Mouse (Mus musculus) embryonic facial prominence, embryonic 15.5 days (tissue): ENCODE measurements at regions not wholly inside any gene's neighbourhood (a gene's known extent, or its start where the extent isn't known, plus 50 kb on each side); places are given as distances from the start of the nearest gene placed in this dataset.

ENCODE experiments used
- ATAC-seq: fragments of 200-750 bp; cut with Nextera tagmentation; 2 replicates; pipeline ENCODE4 v1.8.0; 2017; ENCODE audit warnings: low read depth, moderate TSS enrichment; ENCODE audit not compliant: insufficient number of reproducible peaks, low FRiP score, low TSS enrichment
- H3K27ac ChIP-seq: fragments of 300-500 bp; sonication (generic); replicated peaks from 2 replicates; pipeline ENCODE4 v1.5.1; 2015; ENCODE audit warnings: mild to moderate bottlenecking, inconsistent platforms
- H3K27me3 ChIP-seq: fragments of 300-500 bp; sonication (generic); 2 replicates; pipeline ENCODE4 v1.6.1; 2015; ENCODE audit warnings: inconsistent platforms
- H3K36me3 ChIP-seq: fragments of 300-500 bp; sonication (generic); 2 replicates; pipeline ENCODE4 v1.6.1; 2015; ENCODE audit warnings: mild to moderate bottlenecking, inconsistent platforms
- H3K4me1 ChIP-seq: fragments of 300-500 bp; sonication (generic); 2 replicates; pipeline ENCODE4 v1.6.1; 2015; ENCODE audit warnings: inconsistent platforms
- H3K4me2 ChIP-seq: fragments of 300-500 bp; sonication (generic); replicated peaks from 2 replicates; pipeline ENCODE4 v1.6.1; 2015; ENCODE audit warnings: mild to moderate bottlenecking, inconsistent platforms
- H3K4me3 ChIP-seq: fragments of 300-500 bp; sonication (generic); replicated peaks from 2 replicates; pipeline ENCODE4 v1.5.1; 2015; ENCODE audit warnings: mild to moderate bottlenecking, inconsistent platforms
- H3K9ac ChIP-seq: fragments of 300-500 bp; sonication (generic); 2 replicates; pipeline ENCODE4 v1.6.1; 2015; ENCODE audit warnings: inconsistent platforms
- H3K9me3 ChIP-seq: fragments of 300-500 bp; sonication (generic); replicated peaks from 2 replicates; pipeline ENCODE4 v1.6.1; 2016; ENCODE audit warnings: inconsistent platforms
- WGBS: fragments of 180-500 bp; shearing (Covaris S2); methylation state at CpG from one replicate; pipeline ENCODE4 v1.1.7; 2015; 5-methylcytosine and 5-hydroxymethylcytosine counted together

DNA sequence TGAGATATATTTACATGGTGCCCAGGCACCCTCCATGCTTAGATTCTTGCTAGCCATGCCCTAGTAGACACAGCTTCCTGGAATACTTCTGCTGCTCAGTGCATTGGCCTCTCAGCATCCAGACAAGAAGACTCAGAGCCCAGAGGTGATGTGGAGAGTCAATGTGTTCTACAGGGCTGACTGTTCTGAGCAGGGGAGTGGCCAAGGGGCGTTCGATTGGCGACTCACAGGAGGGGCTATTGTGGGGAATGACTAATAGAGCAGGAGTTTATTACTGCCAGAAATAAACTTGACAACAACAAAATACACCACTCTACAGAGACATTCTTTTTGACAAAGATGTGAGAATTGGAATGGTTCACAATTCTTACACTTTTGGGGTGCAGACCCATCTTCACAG is 156.3 kb downstream of the Mtx2 start:
- Histone ChIP-seq H3K9me3 (no peaks in the 10 kb centered on the region), H3K4me1 (no peaks in the 10 kb centered on the region), H3K27ac (no peak overlapping the region), H3K9ac (no peak overlapping the region), H3K4me2 (no peak overlapping the region), H3K27me3 (no peaks in the 10 kb centered on the region), H3K4me3 (no peak overlapping the region), H3K36me3 (no peaks in the 10 kb centered on the region)
- WGBS: 77% methylated on average over 3 of the region's 3 CpGs
- no peak for ATAC-seq

- H3K36me3 ChIP-seq: no peaks in the 10 kb centered on the region
- H3K4me2 ChIP-seq: no peak overlapping the region
- no peaks in the 10 kb centered on the region for H3K4me1 ChIP-seq
- 42% methylated on average over 3 of the region's 3 CpGs for WGBS
- peaks cover 17% of the 10 kb centered on the region; the same call in 1 of the 2 replicates for H3K27me3 ChIP-seq
- no peak for ATAC-seq
- no peak overlapping the region for H3K4me3 ChIP-seq
- H3K27ac ChIP-seq: no peak overlapping the region; the same call in 1 of the 2 replicates
- no peaks in the 10 kb centered on the region for H3K9me3 ChIP-seq
- no peak overlapping the region for H3K9ac ChIP-seq
Measured at GRCm38 (mm10) chr2:74993802-74994201, 168.2 kb downstream of the Mtx2 start.

DNA sequence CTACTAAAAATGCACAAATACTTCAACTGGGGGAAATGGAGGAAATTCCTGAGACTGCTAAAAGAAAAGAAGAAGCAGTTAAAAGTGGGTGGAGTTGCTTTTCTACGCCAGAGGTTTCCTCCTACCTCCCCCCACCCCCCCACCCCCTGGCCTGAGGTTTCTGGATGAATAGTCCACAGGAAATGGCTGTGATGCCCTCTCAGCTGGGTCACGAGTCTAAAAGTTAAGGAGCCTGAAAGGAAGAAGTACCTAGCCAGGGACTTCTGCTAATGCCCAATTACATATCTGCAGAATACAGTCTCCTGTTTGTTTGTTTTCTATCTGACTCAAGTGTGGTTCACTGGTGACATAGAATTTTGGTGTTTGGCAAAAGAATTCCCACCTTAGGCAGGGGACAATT is 169.4 kb downstream of the Mtx2 start:
- WGBS: 25% methylated on average over 2 of the region's 2 CpGs
- no peak for ATAC-seq

GRCm38 (mm10) chr2:74997736-74998135 is 172.1 kb downstream of the Mtx2 start:
- no peak overlapping the region for H3K9ac ChIP-seq
- H3K4me1 ChIP-seq: peaks cover 14% of the 10 kb centered on the region
- no peaks in the 10 kb centered on the region for H3K9me3 ChIP-seq
- no peak overlapping the region for H3K4me3 ChIP-seq
- no peak overlapping the region for H3K27ac ChIP-seq
- 81% methylated on average over 1 of the region's 1 CpGs for WGBS
- ATAC-seq: no peak
- H3K4me2 ChIP-seq: no peak overlapping the region
- peaks cover 31% of the 10 kb centered on the region for H3K27me3 ChIP-seq
- no peaks in the 10 kb centered on the region for H3K36me3 ChIP-seq

More for the DNA sequence above, 169.4 kb downstream of the Mtx2 start:
- Histone ChIP-seq H3K9me3 (no peaks in the 10 kb centered on the region), H3K4me1 (peaks cover 7% of the 10 kb centered on the region), H3K9ac (no peak overlapping the region), H3K27ac (no peak overlapping the region), H3K36me3 (no peaks in the 10 kb centered on the region), H3K4me2 (no peak overlapping the region), H3K4me3 (no peak overlapping the region), H3K27me3 (peaks cover 17% of the 10 kb centered on the region; the same call in 1 of the 2 replicates)

DNA sequence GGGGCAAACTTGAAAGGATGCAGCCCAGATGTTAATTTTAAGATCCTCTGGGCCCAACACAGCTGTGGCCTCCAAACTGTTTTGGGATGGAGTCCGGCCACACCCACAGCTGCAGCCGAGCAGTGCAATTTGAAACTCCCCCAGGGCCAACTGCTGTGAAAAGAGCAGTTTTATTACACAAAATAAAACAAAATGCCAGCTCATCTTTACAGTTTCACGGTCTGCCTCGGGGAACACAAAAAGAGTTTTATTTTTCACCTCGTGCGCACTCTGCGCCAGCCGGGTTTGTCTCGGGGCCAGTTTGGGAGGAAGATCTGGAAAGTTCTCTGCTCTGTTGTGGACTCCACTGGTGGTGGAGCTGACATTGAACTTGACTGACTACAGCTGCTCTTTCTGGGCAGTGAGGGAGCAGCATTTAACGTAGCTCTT is 174.8 kb downstream of the Mtx2 start:
- WGBS: 9% methylated on average over 10 of the region's 10 CpGs

DNA sequence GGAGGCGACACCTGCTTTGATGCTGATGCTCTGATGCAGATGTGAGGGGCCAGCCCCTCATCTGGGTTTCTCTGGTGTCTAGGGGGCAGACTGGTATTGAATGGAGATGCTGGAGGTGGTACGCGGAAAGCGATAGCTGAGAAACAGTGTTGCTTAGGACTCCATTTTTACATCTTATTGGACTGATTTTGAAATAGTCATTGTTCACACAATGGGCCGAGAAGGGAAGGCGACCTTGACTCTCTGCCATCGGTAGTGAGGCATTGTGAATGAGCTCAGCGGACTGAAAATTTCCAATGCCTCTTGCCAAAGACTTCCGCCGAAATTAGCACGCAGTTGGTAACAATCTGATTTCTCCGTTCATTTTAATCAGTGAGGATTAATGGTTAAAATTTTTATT is 177.0 kb downstream of the Mtx2 start:
- Histone ChIP-seq H3K4me1 (peaks cover 14% of the 10 kb centered on the region), H3K27me3 (peaks cover 28% of the 10 kb centered on the region), H3K4me2 (no peak overlapping the region), H3K27ac (no peak overlapping the region), H3K9me3 (no peaks in the 10 kb centered on the region), H3K36me3 (no peaks in the 10 kb centered on the region), H3K4me3 (no peak overlapping the region), H3K9ac (no peak overlapping the region)
- 75% methylated on average over 12 of the region's 12 CpGs for WGBS
- ATAC-seq: no peak

More for the DNA sequence above, 174.8 kb downstream of the Mtx2 start:
- H3K9me3 ChIP-seq: no peaks in the 10 kb centered on the region
- peaks cover 39% of the 10 kb centered on the region for H3K27me3 ChIP-seq
- no peaks in the 10 kb centered on the region for H3K36me3 ChIP-seq
- H3K4me1 ChIP-seq: peaks cover 14% of the 10 kb centered on the region
- no peak overlapping the region for H3K4me3 ChIP-seq
- peak; percentile 83 for ATAC-seq
- peak overlapping the region; percentile 30 for H3K4me2 ChIP-seq
- H3K9ac ChIP-seq: no peak overlapping the region
- H3K27ac ChIP-seq: peak overlapping the region; percentile 68

DNA sequence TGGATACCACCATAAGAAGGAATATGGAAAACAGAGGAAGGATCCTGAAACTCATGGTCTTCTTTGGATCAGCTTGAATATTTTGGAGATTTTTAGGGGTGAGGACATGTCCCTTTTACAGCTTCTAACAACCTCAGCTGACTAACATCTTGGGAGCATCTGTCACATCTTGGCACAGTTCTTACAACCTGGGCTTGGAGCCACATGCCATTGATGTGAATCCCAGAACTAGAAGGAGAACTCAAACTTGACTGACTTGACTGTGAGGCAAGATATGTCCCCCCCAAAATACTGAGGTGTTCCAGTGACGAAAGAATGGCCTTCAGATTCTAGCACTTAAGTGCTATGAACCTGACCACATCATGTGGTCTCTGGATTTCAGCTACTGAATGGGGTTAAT is 182.5 kb downstream of the Mtx2 start:
- H3K27ac ChIP-seq: no peak overlapping the region
- no peak for ATAC-seq
- WGBS: 67% methylated on average over 1 of the region's 1 CpGs
- H3K4me3 ChIP-seq: no peak overlapping the region
- H3K9ac ChIP-seq: no peak overlapping the region
- H3K36me3 ChIP-seq: no peaks in the 10 kb centered on the region
- H3K4me2 ChIP-seq: no peak overlapping the region
- no peaks in the 10 kb centered on the region for H3K9me3 ChIP-seq
- H3K4me1 ChIP-seq: peaks cover 13% of the 10 kb centered on the region
- H3K27me3 ChIP-seq: peaks cover 8% of the 10 kb centered on the region

GRCm38 (mm10) chr2:75010647-75011046 is 185.0 kb downstream of the Mtx2 start:
- 71% methylated on average over 7 of the region's 7 CpGs for WGBS
- Histone ChIP-seq H3K36me3 (no peaks in the 10 kb centered on the region), H3K4me3 (no peak overlapping the region), H3K9me3 (no peaks in the 10 kb centered on the region), H3K9ac (no peak overlapping the region), H3K27ac (no peak overlapping the region), H3K4me2 (no peak overlapping the region), H3K4me1 (peaks cover 13% of the 10 kb centered on the region), H3K27me3 (0 out of 2 replicates have a peak, but pooled peaks cover 4% of the 10 kb centered on the region)
- ATAC-seq: no peak

GRCm38 (mm10) chr2:75012046-75012445 is 186.4 kb downstream of the Mtx2 start:
- H3K27me3 ChIP-seq: 0 out of 2 replicates have a peak, but pooled peaks cover 4% of the 10 kb centered on the region

GRCm38 (mm10) chr2:75014994-75015728 is 189.6 kb downstream of the Mtx2 start:
- H3K9me3 ChIP-seq: no peaks in the 10 kb centered on the region
- H3K4me1 ChIP-seq: peaks cover 9% of the 10 kb centered on the region
- ATAC-seq: no peak
- H3K4me2 ChIP-seq: no peak overlapping the region
- no peak overlapping the region for H3K27ac ChIP-seq
- H3K9ac ChIP-seq: no peak overlapping the region
- no peak overlapping the region for H3K4me3 ChIP-seq
- no peaks in the 10 kb centered on the region for H3K36me3 ChIP-seq
- 0 out of 2 replicates have a peak, but pooled peaks cover 4% of the 10 kb centered on the region for H3K27me3 ChIP-seq
- 75% methylated on average over 16 of the region's 16 CpGs for WGBS

More at GRCm38 (mm10) chr2:75012046-75012445, 186.4 kb downstream of the Mtx2 start:
- Histone ChIP-seq H3K9me3 (no peaks in the 10 kb centered on the region), H3K27ac (0 out of 2 replicates have a peak overlapping the region, but pooled peaks have one; percentile 4), H3K9ac (no peak overlapping the region), H3K4me3 (no peak overlapping the region), H3K4me1 (peaks cover 13% of the 10 kb centered on the region), H3K36me3 (no peaks in the 10 kb centered on the region), H3K4me2 (no peak overlapping the region)
- ATAC-seq: no peak
- 30% methylated on average over 8 of the region's 8 CpGs for WGBS

- H3K36me3 ChIP-seq: no peaks in the 10 kb centered on the region
- H3K27me3 ChIP-seq: no peaks in the 10 kb centered on the region
- H3K4me1 ChIP-seq: 0 out of 2 replicates have a peak, but pooled peaks cover 4% of the 10 kb centered on the region
- 78% methylated on average over 7 of the region's 7 CpGs for WGBS
- H3K9ac ChIP-seq: no peak overlapping the region
- no peak for ATAC-seq
- no peaks in the 10 kb centered on the region for H3K9me3 ChIP-seq
- H3K4me3 ChIP-seq: no peak overlapping the region
- no peak overlapping the region for H3K4me2 ChIP-seq
- no peak overlapping the region for H3K27ac ChIP-seq
Measured at GRCm38 (mm10) chr2:75019459-75019858, 193.9 kb downstream of the Mtx2 start.

DNA sequence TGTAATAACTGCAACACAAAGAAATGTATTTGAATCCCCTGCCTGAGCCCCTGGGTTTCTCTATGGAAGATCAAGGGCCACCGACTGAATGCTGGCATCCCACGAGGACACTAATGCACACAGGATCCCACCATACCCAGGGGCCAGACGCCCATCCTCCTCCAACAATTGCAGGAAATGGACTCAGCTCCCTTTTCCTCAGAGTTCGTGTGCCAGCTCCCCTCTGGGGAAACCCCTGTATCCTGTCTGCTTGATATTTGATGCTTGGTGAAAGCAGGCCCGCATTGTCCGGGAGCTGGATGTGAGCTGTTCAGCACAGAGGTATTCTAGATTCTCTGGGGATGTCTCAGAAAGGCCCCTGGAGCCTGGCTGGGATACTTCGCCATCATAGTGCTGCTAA is 196.0 kb downstream of the Mtx2 start:
- Histone ChIP-seq H3K4me2 (no peak overlapping the region), H3K9ac (no peak overlapping the region), H3K27me3 (no peaks in the 10 kb centered on the region), H3K4me3 (no peak overlapping the region), H3K27ac (no peak overlapping the region), H3K9me3 (no peaks in the 10 kb centered on the region), H3K4me1 (0 out of 2 replicates have a peak, but pooled peaks cover 4% of the 10 kb centered on the region), H3K36me3 (no peaks in the 10 kb centered on the region)
- ATAC-seq: no peak
- 35% methylated on average over 7 of the region's 7 CpGs for WGBS
